Mouse (Mus musculus) lung, embryonic 16.5 days (tissue): ENCODE measurements at regions not wholly inside any gene's neighbourhood (a gene's known extent, or its start where the extent isn't known, plus 50 kb on each side); places are given as distances from the start of the nearest gene placed in this dataset.

Experiments
- ATAC-seq: fragments of 200-750 bp; cut with Nextera tagmentation; 2 replicates; pipeline ENCODE4 v1.8.0; 2017; ENCODE audit warnings: low read depth, mild to moderate bottlenecking, moderate library complexity
- H3K27ac ChIP-seq: fragments of 300-500 bp; sonication (generic); 2 replicates; pipeline ENCODE4 v1.5.1; 2014; ENCODE audit warnings: mild to moderate bottlenecking, control low read depth, low read length
- H3K27me3 ChIP-seq: fragments of 300-500 bp; sonication (generic); 2 replicates; pipeline ENCODE4 v1.6.1; 2014; ENCODE audit warnings: low read depth, low read length, mixed read lengths; ENCODE audit not compliant: control insufficient read depth, insufficient read depth
- H3K36me3 ChIP-seq: fragments of 300-500 bp; sonication (generic); 2 replicates; pipeline ENCODE4 v1.6.1; 2014; ENCODE audit warnings: low read length; ENCODE audit not compliant: control insufficient read depth, insufficient read depth
- H3K4me1 ChIP-seq: fragments of 300-500 bp; sonication (generic); replicated peaks from 2 replicates; pipeline ENCODE4 v1.6.1; 2014; ENCODE audit warnings: low read length, mixed read lengths; ENCODE audit not compliant: control insufficient read depth, insufficient read depth
- H3K4me2 ChIP-seq: fragments of 300-500 bp; sonication (generic); 2 replicates; pipeline ENCODE4 v1.6.1; 2014; ENCODE audit warnings: low read depth, low read length, control low read depth
- H3K4me3 ChIP-seq: fragments of 300-500 bp; sonication (generic); 2 replicates; pipeline ENCODE4 v1.5.1; 2014; ENCODE audit warnings: mild to moderate bottlenecking, low read length, control low read depth
- H3K9ac ChIP-seq: fragments of 300-500 bp; sonication (generic); 2 replicates; pipeline ENCODE4 v1.6.1; 2014; ENCODE audit warnings: low read length, control low read depth
- H3K9me3 ChIP-seq: fragments of 300-500 bp; sonication (generic); 2 replicates; pipeline ENCODE4 v1.6.1; 2016; ENCODE audit warnings: low read length; ENCODE audit not compliant: control insufficient read depth
- WGBS: fragments of 180-500 bp; shearing (Covaris S2); extraction: QIAGEN DNeasy Blood & Tissue Kit; methylation state at CpG from one replicate; pipeline ENCODE4 v1.1.7; 2014; 5-methylcytosine and 5-hydroxymethylcytosine counted together

DNA sequence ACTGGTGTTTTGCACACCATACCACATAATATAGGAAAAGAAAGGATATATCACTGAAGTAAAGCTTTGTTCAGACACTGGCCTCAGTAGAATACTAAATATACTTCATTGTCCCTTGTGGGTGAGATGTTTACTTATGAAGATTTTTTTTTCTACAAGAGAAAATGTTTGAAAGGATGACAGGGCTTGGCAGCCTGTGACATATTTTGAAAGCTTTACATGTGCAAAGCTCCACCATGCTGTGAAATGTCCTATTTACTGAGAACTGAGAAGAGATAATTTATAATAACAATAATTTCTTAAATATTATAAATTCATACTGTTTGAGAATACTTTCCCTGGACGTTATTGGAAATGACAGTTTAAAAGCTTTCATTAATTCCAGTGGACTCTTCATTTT, 395.3 kb downstream of the Ccdc50 start:
- Histone ChIP-seq H3K9ac (no peak overlapping the region), H3K4me3 (no peak overlapping the region), H3K4me2 (no peak overlapping the region), H3K36me3 (no peaks in the 10 kb centered on the region), H3K9me3 (no peaks in the 10 kb centered on the region), H3K27ac (no peak overlapping the region), H3K4me1 (no peaks in the 10 kb centered on the region), H3K27me3 (no peaks in the 10 kb centered on the region)
- no peak for ATAC-seq
- WGBS = 59% methylated on average over 1 of the region's 1 CpGs

DNA sequence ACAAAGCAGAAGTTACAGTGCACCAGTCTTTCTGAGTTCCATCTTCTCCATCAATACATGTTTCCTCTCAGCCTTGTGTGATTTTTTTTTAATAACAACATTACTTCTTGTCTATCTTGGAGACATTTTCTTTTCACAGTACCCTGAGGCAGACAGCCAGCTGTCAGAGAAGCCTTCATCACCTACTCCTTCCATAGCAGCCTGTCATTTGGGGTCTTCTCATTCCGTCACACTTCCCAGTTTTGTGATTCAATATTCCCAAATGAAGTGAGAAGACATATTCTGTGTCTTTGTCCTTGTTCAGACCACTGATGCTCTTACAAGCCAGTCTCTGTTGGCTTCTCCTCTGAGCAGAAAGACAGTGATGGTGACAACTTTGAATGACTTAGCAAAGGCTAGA, 404.7 kb downstream of the Ccdc50 start:
- Histone ChIP-seq H3K4me2 (no peak overlapping the region), H3K4me1 (0 out of 2 replicates have a peak, but pooled peaks cover 2% of the 10 kb centered on the region), H3K9ac (no peak overlapping the region), H3K4me3 (no peak overlapping the region), H3K9me3 (no peaks in the 10 kb centered on the region), H3K36me3 (no peaks in the 10 kb centered on the region), H3K27ac (no peak overlapping the region), H3K27me3 (no peaks in the 10 kb centered on the region)
- ATAC-seq = peak; percentile 66; the same call in 1 of the 2 replicates
- 35% methylated on average over 1 of the region's 1 CpGs for WGBS

DNA sequence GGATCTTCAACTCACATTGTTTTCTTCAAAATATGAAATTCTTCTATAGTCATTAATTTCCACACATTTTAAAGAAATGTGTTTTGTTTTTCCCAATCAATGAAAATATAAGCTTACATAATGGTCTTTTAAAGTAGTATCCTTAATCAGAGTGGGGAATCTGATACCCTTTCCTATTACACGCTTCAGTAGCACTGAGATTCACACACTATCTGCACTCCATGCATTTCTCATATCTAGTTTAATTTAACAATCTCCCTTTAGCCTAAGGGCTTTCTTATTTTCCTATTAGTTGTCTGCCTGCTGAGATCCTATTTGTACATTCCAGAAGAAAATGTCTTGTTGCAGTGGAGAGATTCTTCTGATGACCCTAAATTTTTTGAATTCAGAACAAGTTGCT, 406.2 kb downstream of the Ccdc50 start:
- 77% methylated on average over 1 of the region's 1 CpGs for WGBS
- H3K4me1 ChIP-seq = 0 out of 2 replicates have a peak, but pooled peaks cover 2% of the 10 kb centered on the region
- no peak overlapping the region for H3K27ac ChIP-seq
- no peak for ATAC-seq
- no peaks in the 10 kb centered on the region for H3K36me3 ChIP-seq
- H3K27me3 ChIP-seq = no peaks in the 10 kb centered on the region
- H3K4me3 ChIP-seq = no peak overlapping the region
- no peaks in the 10 kb centered on the region for H3K9me3 ChIP-seq
- no peak overlapping the region for H3K9ac ChIP-seq
- no peak overlapping the region for H3K4me2 ChIP-seq

DNA sequence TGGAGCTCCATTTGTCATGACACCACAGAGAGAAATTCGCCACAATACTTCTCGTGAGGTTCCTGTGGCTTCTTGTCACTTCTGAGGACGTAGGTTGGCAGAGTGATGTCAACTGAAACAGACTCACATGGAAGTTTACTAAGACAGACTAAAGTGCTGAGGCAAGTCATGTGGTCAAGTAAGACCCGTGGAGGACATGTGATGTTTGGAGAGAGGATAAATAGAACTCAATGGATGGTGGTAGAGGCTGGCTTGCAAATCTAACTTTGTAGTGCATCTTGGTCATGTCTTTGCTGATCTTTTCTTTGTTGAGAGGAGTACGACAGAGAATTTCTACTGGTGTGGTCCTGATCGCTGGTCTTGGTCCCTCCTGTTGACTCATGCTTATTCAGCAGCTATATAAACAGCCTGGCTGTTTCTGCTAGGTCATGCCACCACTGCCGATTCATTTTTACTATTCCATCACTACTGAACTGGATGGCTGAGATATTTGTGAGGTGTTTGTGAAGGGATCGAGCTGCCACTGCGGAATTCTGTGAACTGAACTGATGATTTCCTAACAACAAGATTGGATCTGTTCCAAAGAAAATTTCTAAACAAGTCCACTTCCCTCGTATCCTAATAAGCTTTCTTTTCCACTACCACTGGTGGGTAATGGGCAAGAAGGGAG, 407.6 kb downstream of the Ccdc50 start:
- ATAC-seq = peak; percentile 96
- H3K4me3 ChIP-seq = no peak overlapping the region
- 0 out of 2 replicates have a peak, but pooled peaks cover 2% of the 10 kb centered on the region for H3K4me1 ChIP-seq
- H3K36me3 ChIP-seq = no peaks in the 10 kb centered on the region
- H3K4me2 ChIP-seq = no peak overlapping the region
- no peaks in the 10 kb centered on the region for H3K9me3 ChIP-seq
- WGBS = 40% methylated on average over 10 of the region's 10 CpGs
- peak overlapping the region; percentile 13; the same call in 1 of the 2 replicates for H3K27ac ChIP-seq
- no peaks in the 10 kb centered on the region for H3K27me3 ChIP-seq
- no peak overlapping the region for H3K9ac ChIP-seq

DNA sequence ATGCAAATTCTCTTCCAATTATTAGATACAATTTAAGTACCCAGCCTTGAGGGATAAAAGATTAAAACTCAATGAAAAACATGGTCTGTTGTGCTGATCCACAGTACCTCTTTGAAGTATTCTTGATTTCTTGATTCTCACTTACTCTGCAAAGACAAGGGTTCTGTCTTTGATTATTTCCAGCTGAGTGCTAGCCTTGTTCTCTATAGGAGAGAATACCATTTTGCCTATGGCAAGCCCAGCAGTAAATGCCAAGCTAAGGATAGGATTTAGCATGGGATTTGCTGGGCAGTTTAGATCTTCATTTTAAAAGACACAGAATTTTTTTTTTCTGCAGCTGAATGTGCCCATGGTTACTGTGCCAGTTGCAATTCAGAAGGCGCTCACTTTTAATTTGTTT, 425.8 kb downstream of the Ccdc50 start:
- no peak overlapping the region for H3K9ac ChIP-seq
- no peak overlapping the region for H3K4me3 ChIP-seq
- H3K27ac ChIP-seq = no peak overlapping the region
- H3K4me2 ChIP-seq = no peak overlapping the region
- no peaks in the 10 kb centered on the region for H3K9me3 ChIP-seq
- no peaks in the 10 kb centered on the region for H3K4me1 ChIP-seq
- no peak for ATAC-seq
- no peaks in the 10 kb centered on the region for H3K36me3 ChIP-seq
- no peaks in the 10 kb centered on the region for H3K27me3 ChIP-seq
- WGBS = 89% methylated on average over 1 of the region's 1 CpGs
